Mouse (Mus musculus): ENCODE results near the gene B3galt4.
"Not testable (repeated sequence)": the region's sequence is repeated elsewhere in the genome, so short reads cannot be mapped to it uniquely, and the experiment has no call there.

GRCm38 (mm10) chr17:33982136-33982535, 30.8 kb upstream of the B3galt4 start:
- peak; percentile 88 for TF ChIP-seq CTCF (IDR thresholded peaks at IDR 0.05)
- not testable (repeated sequence) for TF ChIP-seq POLR2A (IDR thresholded peaks at IDR 0.05; ENCODE audit: insufficient read depth, low read depth, low read length)

Measured in heart, adult 2 months (tissue).